Mouse (Mus musculus): Measurements from ENCODE around the gene Ypel4. TPM values are rescaled to one million over a fixed set of nuclear protein-coding genes. Genes with fewer than 3 reads are reported as not detected.

Gene Ypel4
- polyA plus RNA-seq, 1 experiment from 2014 or later: 7.4 TPM

GRCm38 (mm10) chr2:84711898-84712297, 22.0 kb upstream of the Ypel4 start:
- Histone ChIP-seq H3K4me3 (ENCODE audit: low read depth, low read length) (no peak overlapping the region), H3K27ac (replicated peaks; ENCODE audit: low read depth, low read length) (no peak overlapping the region), H3K27me3 (ENCODE audit: control insufficient read depth, insufficient read depth, low read length) (no peaks in the 10 kb centered on the region), H3K36me3 (ENCODE audit: control insufficient read depth, insufficient read depth, low read length) (peaks cover 5% of the 10 kb centered on the region; the same call in 1 of the 2 replicates), H3K9ac (ENCODE audit: low read length) (no peak overlapping the region), H3K4me2 (ENCODE audit: low read depth, severe bottlenecking) (no peak overlapping the region), H3K4me1 (ENCODE audit: control insufficient read depth, insufficient read depth, low read length) (0 out of 2 replicates have a peak, but pooled peaks cover 3% of the 10 kb centered on the region), H3K9me3 (ENCODE audit: control insufficient read depth, low read length) (no peaks in the 10 kb centered on the region)
- 88% methylated on average over 2 of the region's 2 CpGs for WGBS
- ATAC-seq (ENCODE audit: insufficient number of reproducible peaks, low FRiP score, low TSS enrichment, low read depth): no peak
- DNase-seq (ENCODE audit: low spot score): no peak

- H3K9me3 ChIP-seq (ENCODE audit: control insufficient read depth, low read length): no peaks in the 10 kb centered on the region
- no peaks in the 10 kb centered on the region for H3K27me3 ChIP-seq (ENCODE audit: control insufficient read depth, insufficient read depth, low read length)
- H3K36me3 ChIP-seq (ENCODE audit: control insufficient read depth, insufficient read depth, low read length): peaks cover 2% of the 10 kb centered on the region; the same call in 1 of the 2 replicates
- peak overlapping the region; percentile 96 for H3K27ac ChIP-seq (replicated peaks; ENCODE audit: low read depth, low read length)
- peak overlapping the region; percentile 90 for H3K4me3 ChIP-seq (ENCODE audit: low read depth, low read length)
- DNase-seq (ENCODE audit: low spot score) (no peak), ATAC-seq (ENCODE audit: insufficient number of reproducible peaks, low FRiP score, low TSS enrichment, low read depth) (peak; percentile 19)
- H3K9ac ChIP-seq (ENCODE audit: low read length): peak overlapping the region; percentile 86
- peak overlapping the region; percentile 53 for H3K4me2 ChIP-seq (ENCODE audit: low read depth, severe bottlenecking)
- WGBS: 3% methylated on average over 24 of the region's 26 CpGs
- 0 out of 2 replicates have a peak, but pooled peaks cover 3% of the 10 kb centered on the region for H3K4me1 ChIP-seq (ENCODE audit: control insufficient read depth, insufficient read depth, low read length)
Observed at GRCm38 (mm10) chr2:84714422-84714810, 19.4 kb upstream of the Ypel4 start.

- DNase-seq (ENCODE audit: low spot score): peak; percentile 98
- H3K36me3 ChIP-seq (ENCODE audit: control insufficient read depth, insufficient read depth, low read length): 0 out of 2 replicates have a peak, but pooled peaks cover 2% of the 10 kb centered on the region
- H3K4me2 ChIP-seq (ENCODE audit: low read depth, severe bottlenecking): peak within 1 kb of the TSS; percentile 60
- ATAC-seq (ENCODE audit: insufficient number of reproducible peaks, low FRiP score, low TSS enrichment, low read depth): peak; percentile 93
- H3K4me3 ChIP-seq (ENCODE audit: low read depth, low read length): peak within 1 kb of the TSS; percentile 90
- H3K27ac ChIP-seq (replicated peaks; ENCODE audit: low read depth, low read length): peak within 1 kb of the TSS; percentile 96
- 0 out of 2 replicates have a peak, but pooled peaks cover 3% of the 10 kb centered on the region for H3K4me1 ChIP-seq (ENCODE audit: control insufficient read depth, insufficient read depth, low read length)
- H3K9me3 ChIP-seq (ENCODE audit: control insufficient read depth, low read length): no peaks in the 10 kb centered on the region
- no peaks in the 10 kb centered on the region for H3K27me3 ChIP-seq (ENCODE audit: control insufficient read depth, insufficient read depth, low read length)
- peak within 1 kb of the TSS; percentile 86 for H3K9ac ChIP-seq (ENCODE audit: low read length)
- 0% methylated on average over 103 of the region's 107 CpGs for WGBS
Observed at GRCm38 (mm10) chr2:84714811-84715561, 18.9 kb upstream of the Ypel4 start, which contains the start of gene Zdhhc5. TSS of gene Zdhhc5 (minus strand) at chr2:84715180.

- under 1% methylated on average over 33 of the region's 33 CpGs for WGBS
- ATAC-seq (ENCODE audit: insufficient number of reproducible peaks, low FRiP score, low TSS enrichment, low read depth): peak; percentile 96
Observed at GRCm38 (mm10) chr2:84715562-84716361, 18.1 kb upstream of the Ypel4 start.

GRCm38 (mm10) chr2:84716423-84717355, 17.2 kb upstream of the Ypel4 start:
- 37% methylated on average over 9 of the region's 9 CpGs for WGBS
- Histone ChIP-seq H3K4me1 (ENCODE audit: control insufficient read depth, insufficient read depth, low read length) (0 out of 2 replicates have a peak, but pooled peaks cover 3% of the 10 kb centered on the region), H3K36me3 (ENCODE audit: control insufficient read depth, insufficient read depth, low read length) (peaks cover 3% of the 10 kb centered on the region; the same call in 1 of the 2 replicates), H3K27me3 (ENCODE audit: control insufficient read depth, insufficient read depth, low read length) (no peaks in the 10 kb centered on the region), H3K4me2 (ENCODE audit: low read depth, severe bottlenecking) (peak overlapping the region; percentile 60), H3K4me3 (ENCODE audit: low read depth, low read length) (peak overlapping the region; percentile 90), H3K9ac (ENCODE audit: low read length) (no peak overlapping the region; the same call in 1 of the 2 replicates), H3K27ac (replicated peaks; ENCODE audit: low read depth, low read length) (no peak overlapping the region; the same call in 1 of the 2 replicates), H3K9me3 (ENCODE audit: control insufficient read depth, low read length) (no peaks in the 10 kb centered on the region)
- DNase-seq (ENCODE audit: low spot score): no peak
- no peak for ATAC-seq (ENCODE audit: insufficient number of reproducible peaks, low FRiP score, low TSS enrichment, low read depth)

More at GRCm38 (mm10) chr2:84715562-84716361, 18.1 kb upstream of the Ypel4 start:
- peak overlapping the region; percentile 96 for H3K27ac ChIP-seq (replicated peaks; ENCODE audit: low read depth, low read length)
- H3K4me2 ChIP-seq (ENCODE audit: low read depth, severe bottlenecking): peak overlapping the region; percentile 60
- H3K4me3 ChIP-seq (ENCODE audit: low read depth, low read length): peak overlapping the region; percentile 90
- 0 out of 2 replicates have a peak, but pooled peaks cover 3% of the 10 kb centered on the region for H3K4me1 ChIP-seq (ENCODE audit: control insufficient read depth, insufficient read depth, low read length)
- H3K9me3 ChIP-seq (ENCODE audit: control insufficient read depth, low read length): no peaks in the 10 kb centered on the region
- H3K27me3 ChIP-seq (ENCODE audit: control insufficient read depth, insufficient read depth, low read length): no peaks in the 10 kb centered on the region
- peak overlapping the region; percentile 86 for H3K9ac ChIP-seq (ENCODE audit: low read length)
- DNase-seq (ENCODE audit: low spot score): no peak
- H3K36me3 ChIP-seq (ENCODE audit: control insufficient read depth, insufficient read depth, low read length): no peaks in the 10 kb centered on the region

GRCm38 (mm10) chr2:84717357-84717756, 16.5 kb upstream of the Ypel4 start:
- peaks cover 3% of the 10 kb centered on the region; the same call in 1 of the 2 replicates for H3K36me3 ChIP-seq (ENCODE audit: control insufficient read depth, insufficient read depth, low read length)
- DNase-seq (ENCODE audit: low spot score) (no peak), ATAC-seq (ENCODE audit: insufficient number of reproducible peaks, low FRiP score, low TSS enrichment, low read depth) (no peak)
- H3K9me3 ChIP-seq (ENCODE audit: control insufficient read depth, low read length): no peaks in the 10 kb centered on the region
- 0 out of 2 replicates have a peak, but pooled peaks cover 3% of the 10 kb centered on the region for H3K4me1 ChIP-seq (ENCODE audit: control insufficient read depth, insufficient read depth, low read length)
- H3K27me3 ChIP-seq (ENCODE audit: control insufficient read depth, insufficient read depth, low read length): no peaks in the 10 kb centered on the region
- H3K4me3 ChIP-seq (ENCODE audit: low read depth, low read length): no peak overlapping the region
- no peak overlapping the region for H3K9ac ChIP-seq (ENCODE audit: low read length)
- H3K27ac ChIP-seq (replicated peaks; ENCODE audit: low read depth, low read length): no peak overlapping the region
- no peak overlapping the region for H3K4me2 ChIP-seq (ENCODE audit: low read depth, severe bottlenecking)
- 99% methylated on average over 4 of the region's 4 CpGs for WGBS

- H3K27me3 ChIP-seq (ENCODE audit: control insufficient read depth, insufficient read depth, low read length): no peaks in the 10 kb centered on the region
- ATAC-seq (ENCODE audit: insufficient number of reproducible peaks, low FRiP score, low TSS enrichment, low read depth): no peak
- no peak overlapping the region for H3K4me3 ChIP-seq (ENCODE audit: low read depth, low read length)
- H3K4me1 ChIP-seq (ENCODE audit: control insufficient read depth, insufficient read depth, low read length): no peaks in the 10 kb centered on the region
- no peak overlapping the region for H3K27ac ChIP-seq (replicated peaks; ENCODE audit: low read depth, low read length)
- H3K9ac ChIP-seq (ENCODE audit: low read length): no peak overlapping the region
- DNase-seq (ENCODE audit: low spot score): no peak
- WGBS: 92% methylated on average over 2 of the region's 2 CpGs
- no peak overlapping the region for H3K4me2 ChIP-seq (ENCODE audit: low read depth, severe bottlenecking)
- no peaks in the 10 kb centered on the region for H3K9me3 ChIP-seq (ENCODE audit: control insufficient read depth, low read length)
- H3K36me3 ChIP-seq (ENCODE audit: control insufficient read depth, insufficient read depth, low read length): peaks cover 7% of the 10 kb centered on the region; the same call in 1 of the 2 replicates
Observed at GRCm38 (mm10) chr2:84720718-84721117, 13.1 kb upstream of the Ypel4 start.

Data from limb, embryonic 11.5 days (tissue).